Mouse (Mus musculus): ENCODE results near the gene Rtel1. TPM values are rescaled to one million over a fixed set of nuclear protein-coding genes. Genes with fewer than 3 reads are reported as not detected.

Gene Rtel1
- total RNA-seq, 2 experiments from 2014 or later = 26.1 to 38.5 TPM

DNA sequence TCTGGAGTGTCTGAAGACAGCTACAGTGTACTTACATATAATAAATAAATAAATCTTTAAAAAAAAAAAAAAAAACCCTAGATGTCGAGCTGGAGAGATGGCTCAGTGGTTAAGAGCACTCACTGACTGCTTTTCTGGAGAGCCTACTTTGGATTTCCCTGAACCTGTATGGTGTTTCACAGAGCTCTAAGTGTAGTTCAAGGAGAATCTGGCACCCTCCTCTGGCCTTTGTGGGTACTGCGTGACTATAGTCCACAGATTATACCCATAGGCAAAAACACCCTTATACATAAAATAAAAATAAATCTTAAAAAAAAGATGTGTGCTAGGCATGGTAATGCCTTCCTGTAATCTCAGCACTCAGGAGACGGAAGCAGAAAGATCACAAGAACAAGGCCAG, 14.5 kb downstream of the Rtel1 start:
- H3K27ac ChIP-seq = no peak overlapping the region
- H3K4me3 ChIP-seq = no peak overlapping the region
- peak; percentile 76 for TF ChIP-seq CTCF (IDR thresholded peaks at IDR 0.05)
- intact Hi-C loops (cut with DNase I) = loop anchor here (1.0 kb wide), 1 partner anchor 148 kb away; no protein-coding TSS in a partner anchor
- DNase-seq (ENCODE audit: extremely low spot score in 1 of 2, low spot score in 2 of 2) = peak; percentile 65 to 73

- Histone ChIP-seq H3K4me3 (no peak overlapping the region), H3K27ac (no peak overlapping the region)
- no peak for DNase-seq (ENCODE audit: extremely low spot score in 1 of 2, low spot score in 2 of 2)
- no peak for TF ChIP-seq CTCF (IDR thresholded peaks at IDR 0.05)
- intact Hi-C loops (cut with DNase I) = no loop called here
Measured at GRCm38 (mm10) chr2:181340426-181340825, 20.9 kb downstream of the Rtel1 start.

- DNase-seq (ENCODE audit: extremely low spot score in 1 of 2, low spot score in 2 of 2) = no peak
- no peak overlapping the region for H3K4me3 ChIP-seq
- intact Hi-C loops (cut with DNase I) = no loop called here
- no peak overlapping the region for H3K27ac ChIP-seq
- no peak for TF ChIP-seq CTCF (IDR thresholded peaks at IDR 0.05)
Measured at GRCm38 (mm10) chr2:181342766-181343165, 23.2 kb downstream of the Rtel1 start.

- TF ChIP-seq CTCF (IDR thresholded peaks at IDR 0.05) = no peak
- Histone ChIP-seq H3K4me3 (no peak overlapping the region), H3K27ac (no peak overlapping the region)
- DNase-seq (ENCODE audit: extremely low spot score in 1 of 2, low spot score in 2 of 2) = no peak
- intact Hi-C loops (cut with DNase I) = no loop called here
Measured at GRCm38 (mm10) chr2:181356780-181357179, 37.2 kb downstream of the Rtel1 start.

- intact Hi-C loops (cut with DNase I) = no loop called here
- H3K4me3 ChIP-seq = peak overlapping the region; percentile 99
Measured at GRCm38 (mm10) chr2:181363946-181364345, 44.4 kb downstream of the Rtel1 start.

GRCm38 (mm10) chr2:181364487-181364859, 44.9 kb downstream of the Rtel1 start:
- intact Hi-C loops (cut with DNase I) = no loop called here
- peak overlapping the region; percentile 87; the same call in 1 of the 2 replicates for H3K27ac ChIP-seq
- no peak for DNase-seq (ENCODE audit: extremely low spot score in 1 of 2, low spot score in 2 of 2)
- TF ChIP-seq CTCF (IDR thresholded peaks at IDR 0.05) = no peak
- peak overlapping the region; percentile 99 for H3K4me3 ChIP-seq

More at GRCm38 (mm10) chr2:181363946-181364345, 44.4 kb downstream of the Rtel1 start:
- no peak for DNase-seq (ENCODE audit: extremely low spot score in 1 of 2, low spot score in 2 of 2)
- no peak for TF ChIP-seq CTCF (IDR thresholded peaks at IDR 0.05)
- H3K27ac ChIP-seq = no peak overlapping the region

DNA sequence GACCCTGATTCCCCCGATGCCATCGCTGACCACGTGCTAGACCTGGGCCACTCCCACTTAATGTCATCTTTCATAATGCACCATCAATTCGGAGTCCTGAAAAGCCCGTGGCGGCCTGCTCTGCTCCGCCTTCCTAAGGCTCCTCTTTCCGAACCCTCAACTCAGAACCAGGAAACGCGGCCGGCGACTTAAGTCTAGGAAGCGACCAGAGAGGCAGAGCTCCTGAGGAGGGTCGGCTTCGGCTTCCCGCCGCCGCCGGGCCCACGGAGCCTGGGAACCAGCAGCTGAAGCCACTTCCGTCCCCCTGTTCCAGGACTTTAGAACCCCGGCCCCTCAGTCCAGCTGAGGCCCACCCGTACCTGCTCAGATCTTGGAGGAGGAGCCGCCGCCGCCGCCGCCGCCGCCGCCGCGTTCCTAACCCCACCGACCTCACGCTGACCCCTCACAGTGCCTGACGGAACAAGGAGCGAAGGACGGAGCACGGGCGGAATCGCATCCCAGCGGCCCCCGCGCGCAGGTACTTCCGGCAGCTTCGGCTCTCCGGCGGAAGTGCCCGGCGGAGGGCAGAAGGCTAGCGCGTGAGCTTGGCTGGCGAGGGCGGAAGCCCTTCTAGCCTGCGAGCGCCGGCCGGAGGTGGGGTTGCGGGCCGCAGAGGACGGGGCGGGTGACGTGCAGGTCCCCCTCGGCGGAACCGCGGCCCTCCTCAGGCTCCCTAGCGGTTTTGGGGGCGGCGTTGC, 45.5 kb downstream of the Rtel1 start, which contains the start of the genes Zgpat and Arfrp1:
TSS of gene Zgpat (plus strand) at position 69 of the 737 bp plus-strand sequence.
TSS of gene Arfrp1 (minus strand) at position 545 of the 737 bp plus-strand sequence.
- H3K4me3 ChIP-seq = peak within 1 kb of the TSS; percentile 99
- intact Hi-C loops (cut with DNase I) = no loop called here
- DNase-seq (ENCODE audit: extremely low spot score in 1 of 2, low spot score in 2 of 2) = peak; percentile 91 to 92
- peak within 1 kb of the TSS; percentile 87 for H3K27ac ChIP-seq
- TF ChIP-seq CTCF (IDR thresholded peaks at IDR 0.05) = no peak; the same call in 1 of the 2 replicates

GRCm38 (mm10) chr2:181365655-181366075, 46.1 kb downstream of the Rtel1 start:
- peak overlapping the region; percentile 99 for H3K4me3 ChIP-seq
- intact Hi-C loops (cut with DNase I) = no loop called here
- peak overlapping the region; percentile 87 for H3K27ac ChIP-seq
- no peak for TF ChIP-seq CTCF (IDR thresholded peaks at IDR 0.05)
- DNase-seq (ENCODE audit: extremely low spot score in 1 of 2, low spot score in 2 of 2) = no peak

DNA sequence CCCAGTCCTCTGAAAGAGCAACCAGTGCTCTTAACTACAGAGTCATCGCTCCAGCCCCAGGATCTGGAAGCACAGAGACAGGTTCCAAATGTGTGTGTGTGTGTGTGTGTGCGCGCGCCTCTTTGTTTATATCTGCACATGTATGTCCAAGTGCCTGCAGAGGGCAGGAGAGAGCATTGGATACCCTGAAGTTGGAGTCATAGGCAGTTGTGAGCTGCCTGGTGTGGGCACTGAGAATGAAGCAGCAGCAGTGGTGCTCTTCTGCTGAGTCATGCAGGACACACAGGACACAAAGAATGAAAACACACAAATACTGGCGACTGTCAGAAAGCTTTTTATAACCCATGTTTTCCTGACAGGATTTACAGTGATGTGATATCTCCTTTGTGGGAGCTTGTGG, 50.5 kb downstream of the Rtel1 start:
- peak; percentile 7; the same call in 1 of the 2 replicates for TF ChIP-seq CTCF (IDR thresholded peaks at IDR 0.05)

DNA sequence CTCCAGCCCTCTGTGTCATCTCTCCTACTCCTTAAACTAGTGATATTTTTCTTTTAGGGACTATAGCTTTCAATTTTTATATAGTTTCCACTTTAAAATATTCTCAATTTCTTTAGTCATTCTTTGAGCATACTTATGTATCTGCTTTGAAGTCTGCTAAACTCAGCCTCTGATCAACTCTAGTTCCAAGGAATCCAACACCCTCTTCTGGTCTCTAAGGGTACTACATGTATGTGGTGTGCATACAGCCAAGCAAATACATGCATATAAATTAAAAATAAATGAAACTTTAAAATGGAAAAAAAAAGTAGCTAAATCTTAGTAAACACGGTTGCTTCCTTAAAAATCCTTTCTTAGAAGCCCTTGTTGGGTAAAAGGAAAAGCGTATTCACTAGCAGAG, 56.2 kb downstream of the Rtel1 start:
- intact Hi-C loops (cut with DNase I) = no loop called here
- DNase-seq (ENCODE audit: extremely low spot score in 1 of 2, low spot score in 2 of 2) = no peak

More for the DNA sequence above, 50.5 kb downstream of the Rtel1 start:
- H3K4me3 ChIP-seq = no peak overlapping the region
- intact Hi-C loops (cut with DNase I) = no loop called here
- no peak overlapping the region for H3K27ac ChIP-seq
- DNase-seq (ENCODE audit: extremely low spot score in 1 of 2, low spot score in 2 of 2) = no peak

GRCm38 (mm10) chr2:181377230-181377629, 57.7 kb downstream of the Rtel1 start:
- no peak for TF ChIP-seq CTCF (IDR thresholded peaks at IDR 0.05)
- no peak for DNase-seq (ENCODE audit: extremely low spot score in 1 of 2, low spot score in 2 of 2)
- Histone ChIP-seq H3K4me3 (no peak overlapping the region), H3K27ac (no peak overlapping the region)
- intact Hi-C loops (cut with DNase I) = no loop called here

More for the DNA sequence above, 56.2 kb downstream of the Rtel1 start:
- TF ChIP-seq CTCF (IDR thresholded peaks at IDR 0.05) = peak; percentile 50
- Histone ChIP-seq H3K4me3 (no peak overlapping the region), H3K27ac (no peak overlapping the region)

DNA sequence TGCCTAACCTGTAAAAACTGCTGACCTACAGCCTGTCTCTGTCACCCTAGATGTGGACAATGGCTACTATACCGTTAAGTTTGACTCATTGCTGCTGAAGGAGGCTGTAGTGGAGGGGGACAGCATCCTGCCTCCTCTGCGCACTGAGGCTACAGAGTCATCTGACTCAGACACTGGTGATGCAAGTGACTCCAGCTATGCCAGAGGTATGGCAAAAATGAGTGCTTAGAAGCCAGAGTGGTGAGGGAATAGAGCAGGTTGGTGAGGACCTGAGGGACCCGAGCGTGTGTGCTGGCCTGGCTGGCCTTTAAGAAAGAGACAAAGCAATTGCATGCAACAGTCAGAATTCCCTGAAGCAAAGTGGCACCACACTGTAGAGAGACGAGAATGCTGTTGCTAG, 59.2 kb downstream of the Rtel1 start:
- TF ChIP-seq CTCF (IDR thresholded peaks at IDR 0.05) = no peak
- Histone ChIP-seq H3K27ac (no peak overlapping the region), H3K4me3 (no peak overlapping the region)
- intact Hi-C loops (cut with DNase I) = no loop called here
- no peak for DNase-seq (ENCODE audit: extremely low spot score in 1 of 2, low spot score in 2 of 2)

GRCm38 (mm10) chr2:181379778-181380177, 60.2 kb downstream of the Rtel1 start, which contains the start of gene Lime1:
Lime1 (plus strand) TSS chr2:181380078.
- DNase-seq (ENCODE audit: extremely low spot score in 1 of 2, low spot score in 2 of 2) = no peak
- H3K27ac ChIP-seq = no peak within 1 kb of the TSS
- TF ChIP-seq CTCF (IDR thresholded peaks at IDR 0.05) = no peak
- intact Hi-C loops (cut with DNase I) = no loop called here
- H3K4me3 ChIP-seq = no peak within 1 kb of the TSS

Data from left cerebral cortex, adult 2 months (tissue).